Mouse (Mus musculus): Measurements from ENCODE around the gene Gm21985. TPM values are rescaled to one million over a fixed set of nuclear protein-coding genes. Genes with fewer than 3 reads are reported as not detected.

The Gm21985 gene
- polyA plus RNA-seq, 1 experiment from 2014 or later = not detected

DNA sequence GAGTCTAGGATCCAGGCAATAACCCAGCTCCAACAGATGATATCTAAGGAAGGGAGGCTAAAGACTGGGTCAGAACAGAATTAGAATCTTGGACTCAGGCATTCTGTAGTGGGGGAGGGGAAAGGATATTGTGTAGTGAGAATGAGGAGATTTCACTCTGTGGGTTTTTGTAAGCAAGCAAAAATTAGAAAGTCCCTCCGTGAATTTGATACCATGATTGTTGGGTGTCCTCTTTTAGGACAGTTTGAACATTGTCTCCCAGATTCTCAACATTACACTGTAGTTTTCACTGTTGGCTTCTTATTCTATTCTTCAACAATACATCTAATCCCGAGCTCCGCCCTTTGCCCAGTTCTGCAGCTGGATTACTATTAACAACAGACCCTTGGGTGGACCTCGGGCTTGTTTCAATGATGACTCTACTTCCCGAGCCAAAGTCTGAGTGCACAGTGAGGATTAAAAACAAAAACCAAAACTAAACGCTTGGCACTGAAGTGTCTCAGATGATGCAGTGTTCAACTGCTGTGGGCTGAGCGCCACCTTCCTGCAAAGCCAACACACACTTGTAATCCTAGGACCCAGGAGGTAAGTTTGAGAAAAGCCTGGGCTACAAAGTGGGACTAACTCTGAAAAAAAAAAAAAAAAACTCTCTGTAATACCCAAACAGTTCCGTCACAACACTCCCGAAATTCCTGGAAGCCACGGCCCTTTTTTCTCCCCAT is 6.7 kb upstream of the Gm21985 start, which contains the start of gene Nutm1:
Gene Nutm1, minus strand, starts transcription at position 51 of the 722 bp plus-strand sequence.
- no peak for ATAC-seq (ENCODE audit: low FRiP score, low TSS enrichment)
- Histone ChIP-seq H3K36me3 (ENCODE audit: control insufficient read depth, insufficient read depth, low read length) (no peaks in the 10 kb centered on the region), H3K4me2 (replicated peaks; ENCODE audit: low read depth) (no peak within 1 kb of the TSS), H3K9ac (ENCODE audit: low read length) (no peak within 1 kb of the TSS), H3K4me3 (ENCODE audit: low read depth, low read length) (no peak within 1 kb of the TSS), H3K4me1 (replicated peaks; ENCODE audit: control insufficient read depth, insufficient read depth) (no peaks in the 10 kb centered on the region), H3K27me3 (ENCODE audit: control insufficient read depth, insufficient read depth, low read length) (no peaks in the 10 kb centered on the region), H3K9me3 (ENCODE audit: control insufficient read depth, low read length) (no peaks in the 10 kb centered on the region), H3K27ac (replicated peaks) (no peak within 1 kb of the TSS)
- TF ChIP-seq EP300 (optimal IDR thresholded peaks at IDR 0.05) (no peak), CTCF (IDR thresholded peaks at IDR 0.05; ENCODE audit: low read depth) (peak; percentile 65)
- WGBS = 63% methylated on average over 10 of the region's 10 CpGs
- DNase-seq (ENCODE audit: low spot score) = no peak

DNA sequence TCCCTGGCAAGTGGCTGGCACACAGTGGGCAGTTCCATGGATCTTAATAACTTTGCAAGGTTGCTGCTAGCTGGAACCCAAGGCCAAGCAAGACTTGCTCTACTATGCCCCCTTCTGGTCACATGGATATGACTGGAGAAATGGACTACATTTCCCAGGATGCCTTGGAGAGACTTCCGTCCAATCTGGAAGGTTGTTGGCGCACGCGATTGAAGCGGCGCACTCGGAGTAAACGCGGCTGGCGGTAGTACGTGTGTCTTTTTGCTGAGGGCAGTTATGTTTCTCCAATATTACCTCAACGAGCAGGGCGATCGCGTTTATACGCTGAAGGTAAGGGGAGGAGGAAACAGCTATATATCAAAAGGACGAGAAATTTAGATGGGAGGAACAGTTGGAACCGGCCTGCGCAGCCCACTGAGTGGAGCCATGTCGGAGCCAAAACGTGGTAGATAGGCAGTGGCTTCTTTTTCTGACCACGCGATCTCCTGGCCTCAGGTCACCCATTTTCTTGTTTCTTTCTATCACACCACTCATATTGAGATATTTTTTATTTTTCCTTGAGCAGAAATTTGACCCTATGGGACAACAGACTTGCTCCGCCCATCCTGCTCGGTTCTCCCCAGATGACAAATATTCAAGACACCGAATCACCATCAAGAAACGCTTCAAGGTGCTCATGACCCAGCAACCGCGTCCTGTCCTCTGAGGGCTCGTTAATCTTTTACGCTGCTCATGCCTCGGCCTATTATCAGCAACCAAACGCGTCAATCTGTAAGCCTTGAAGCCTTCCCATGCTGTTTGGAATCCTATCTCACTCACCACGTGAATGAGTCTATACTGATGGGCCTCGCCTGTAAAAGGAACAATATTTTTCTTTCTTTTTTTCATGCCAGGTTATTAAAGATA is 4.1 kb upstream of the Gm21985 start, which contains the start of gene Nop10:
Gene Nop10, plus strand, starts transcription at position 179 of the 906 bp plus-strand sequence.
- Histone ChIP-seq H3K4me1 (replicated peaks; ENCODE audit: control insufficient read depth, insufficient read depth) (no peaks in the 10 kb centered on the region), H3K36me3 (ENCODE audit: control insufficient read depth, insufficient read depth, low read length) (no peaks in the 10 kb centered on the region), H3K27ac (replicated peaks) (peak within 1 kb of the TSS; percentile 63), H3K9me3 (ENCODE audit: control insufficient read depth, low read length) (no peaks in the 10 kb centered on the region), H3K4me3 (ENCODE audit: low read depth, low read length) (peak within 1 kb of the TSS; percentile 54), H3K9ac (ENCODE audit: low read length) (peak within 1 kb of the TSS; percentile 57), H3K4me2 (replicated peaks; ENCODE audit: low read depth) (peak within 1 kb of the TSS; percentile 66), H3K27me3 (ENCODE audit: control insufficient read depth, insufficient read depth, low read length) (no peaks in the 10 kb centered on the region)
- ATAC-seq (ENCODE audit: low FRiP score, low TSS enrichment) (peak; percentile 67), DNase-seq (ENCODE audit: low spot score) (peak; percentile 80)
- WGBS = under 1% methylated on average over 36 of the region's 36 CpGs
- no peak for TF ChIP-seq EP300 (optimal IDR thresholded peaks at IDR 0.05)
- TF ChIP-seq CTCF (IDR thresholded peaks at IDR 0.05; ENCODE audit: low read depth) = peak; percentile 91

GRCm38 (mm10) chr2:112262779-112263295 is 3.3 kb upstream of the Gm21985 start:
- DNase-seq (ENCODE audit: low spot score) (no peak), ATAC-seq (ENCODE audit: low FRiP score, low TSS enrichment) (no peak)
- Histone ChIP-seq H3K4me1 (replicated peaks; ENCODE audit: control insufficient read depth, insufficient read depth) (no peaks in the 10 kb centered on the region), H3K4me3 (ENCODE audit: low read depth, low read length) (peak overlapping the region; percentile 54), H3K27ac (replicated peaks) (no peak overlapping the region), H3K27me3 (ENCODE audit: control insufficient read depth, insufficient read depth, low read length) (no peaks in the 10 kb centered on the region), H3K36me3 (ENCODE audit: control insufficient read depth, insufficient read depth, low read length) (no peaks in the 10 kb centered on the region), H3K9me3 (ENCODE audit: control insufficient read depth, low read length) (no peaks in the 10 kb centered on the region), H3K4me2 (replicated peaks; ENCODE audit: low read depth) (peak overlapping the region; percentile 66), H3K9ac (ENCODE audit: low read length) (no peak overlapping the region)
- 30% methylated on average over 4 of the region's 4 CpGs for whole genome bisulfite sequencing
- TF ChIP-seq EP300 (optimal IDR thresholded peaks at IDR 0.05) = no peak
- peak; percentile 66 for TF ChIP-seq CTCF (IDR thresholded peaks at IDR 0.05; ENCODE audit: low read depth)

DNA sequence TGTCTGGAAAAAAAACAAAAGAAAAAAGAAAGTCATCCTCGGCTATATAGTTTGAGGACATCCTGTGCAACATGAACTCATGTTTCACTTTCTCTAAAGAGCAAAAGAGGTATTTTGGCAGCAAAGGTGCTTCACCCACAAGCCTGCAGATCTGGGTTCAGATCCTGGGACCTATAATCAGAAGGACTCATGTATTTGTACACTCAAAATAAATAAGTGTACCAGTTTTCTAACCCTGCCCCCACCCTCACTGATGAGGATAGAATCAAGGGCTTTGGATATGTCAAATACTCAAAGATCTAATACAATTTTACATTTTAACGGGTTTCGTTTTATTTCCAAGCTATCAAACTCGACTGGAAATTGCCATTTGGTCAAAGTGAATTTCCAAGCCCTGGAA is 1.8 kb upstream of the Gm21985 start:
- ATAC-seq (ENCODE audit: low FRiP score, low TSS enrichment) (no peak), DNase-seq (ENCODE audit: low spot score) (no peak)
- Histone ChIP-seq H3K4me3 (ENCODE audit: low read depth, low read length) (no peak overlapping the region), H3K4me2 (replicated peaks; ENCODE audit: low read depth) (no peak overlapping the region), H3K27me3 (ENCODE audit: control insufficient read depth, insufficient read depth, low read length) (no peaks in the 10 kb centered on the region), H3K9me3 (ENCODE audit: control insufficient read depth, low read length) (no peaks in the 10 kb centered on the region), H3K36me3 (ENCODE audit: control insufficient read depth, insufficient read depth, low read length) (no peaks in the 10 kb centered on the region), H3K4me1 (replicated peaks; ENCODE audit: control insufficient read depth, insufficient read depth) (no peaks in the 10 kb centered on the region), H3K9ac (ENCODE audit: low read length) (no peak overlapping the region), H3K27ac (replicated peaks) (no peak overlapping the region)
- WGBS = 78% methylated on average over 4 of the region's 4 CpGs
- TF ChIP-seq EP300 (optimal IDR thresholded peaks at IDR 0.05) (no peak), CTCF (IDR thresholded peaks at IDR 0.05; ENCODE audit: low read depth) (no peak)

- WGBS = under 1% methylated on average over 53 of the region's 85 CpGs
- no peak for TF ChIP-seq EP300 (optimal IDR thresholded peaks at IDR 0.05)
- TF ChIP-seq CTCF (IDR thresholded peaks at IDR 0.05; ENCODE audit: low read depth) = peak; percentile 53
Observed at GRCm38 (mm10) chr2:112265448-112266241, 469 bp upstream of the Gm21985 start, which contains the start of gene Slc12a6. Slc12a6 (plus strand) TSS chr2:112265825.

More at GRCm38 (mm10) chr2:112265448-112266241, 469 bp upstream of the Gm21985 start, which contains the start of gene Slc12a6:
- Histone ChIP-seq H3K27ac (replicated peaks) (peak within 1 kb of the TSS; percentile 92), H3K4me3 (ENCODE audit: low read depth, low read length) (peak within 1 kb of the TSS; percentile 84), H3K4me1 (replicated peaks; ENCODE audit: control insufficient read depth, insufficient read depth) (no peaks in the 10 kb centered on the region), H3K9me3 (ENCODE audit: control insufficient read depth, low read length) (no peaks in the 10 kb centered on the region), H3K4me2 (replicated peaks; ENCODE audit: low read depth) (peak within 1 kb of the TSS; percentile 85), H3K27me3 (ENCODE audit: control insufficient read depth, insufficient read depth, low read length) (no peaks in the 10 kb centered on the region), H3K9ac (ENCODE audit: low read length) (peak within 1 kb of the TSS; percentile 82), H3K36me3 (ENCODE audit: control insufficient read depth, insufficient read depth, low read length) (no peaks in the 10 kb centered on the region)
- DNase-seq (ENCODE audit: low spot score) (peak; percentile 94), ATAC-seq (ENCODE audit: low FRiP score, low TSS enrichment) (peak; percentile 97)

Data from stomach, postnatal 0 days (tissue).